Mouse (Mus musculus): ENCODE data around the gene Scn4a. TPM values are rescaled to one million over a fixed set of nuclear protein-coding genes. Genes with fewer than 3 reads are reported as not detected.

The Scn4a gene
- polyA plus RNA-seq, 1 experiment from 2014 or later, result 0.04 TPM

- no peaks in the 10 kb centered on the region for H3K9me3 ChIP-seq (ENCODE audit: control insufficient read depth, low read length)
- no peak overlapping the region; the same call in 1 of the 2 replicates for H3K4me2 ChIP-seq (ENCODE audit: low read length)
- WGBS, result 25% methylated on average over 9 of the region's 9 CpGs
- peak; percentile 55 for ATAC-seq (replicated peaks; ENCODE audit: low FRiP score, low TSS enrichment, low read depth)
- no peak overlapping the region for H3K4me3 ChIP-seq (ENCODE audit: low read depth, low read length)
- H3K9ac ChIP-seq (ENCODE audit: low read length), result no peak overlapping the region
- H3K27ac ChIP-seq (ENCODE audit: low read depth), result no peak overlapping the region; the same call in 1 of the 2 replicates
- no peaks in the 10 kb centered on the region for H3K27me3 ChIP-seq (replicated peaks; ENCODE audit: control insufficient read depth, insufficient read depth, low read length)
- H3K4me1 ChIP-seq (replicated peaks; ENCODE audit: control insufficient read depth, insufficient read depth, low read length), result peaks cover 10% of the 10 kb centered on the region
- H3K36me3 ChIP-seq (ENCODE audit: control insufficient read depth, insufficient read depth, low read length), result no peaks in the 10 kb centered on the region
- peak; percentile 60 for DNase-seq (ENCODE audit: low spot score)
Measured at GRCm38 (mm10) chr11:106374559-106374958, 21.5 kb upstream of the Scn4a start.

- WGBS, result 38% methylated on average over 11 of the region's 11 CpGs
- ATAC-seq (replicated peaks; ENCODE audit: low FRiP score, low TSS enrichment, low read depth) (0 out of 2 replicates have a peak, but pooled peaks have one; percentile 40), DNase-seq (ENCODE audit: low spot score) (no peak)
- Histone ChIP-seq H3K4me2 (ENCODE audit: low read length) (no peak overlapping the region), H3K9me3 (ENCODE audit: control insufficient read depth, low read length) (no peaks in the 10 kb centered on the region), H3K27me3 (replicated peaks; ENCODE audit: control insufficient read depth, insufficient read depth, low read length) (no peaks in the 10 kb centered on the region), H3K4me3 (ENCODE audit: low read depth, low read length) (no peak overlapping the region), H3K9ac (ENCODE audit: low read length) (no peak overlapping the region), H3K4me1 (replicated peaks; ENCODE audit: control insufficient read depth, insufficient read depth, low read length) (peaks cover 10% of the 10 kb centered on the region), H3K27ac (ENCODE audit: low read depth) (no peak overlapping the region; the same call in 1 of the 2 replicates), H3K36me3 (ENCODE audit: control insufficient read depth, insufficient read depth, low read length) (no peaks in the 10 kb centered on the region)
Measured at GRCm38 (mm10) chr11:106373998-106374397, 20.9 kb upstream of the Scn4a start.

- ATAC-seq (replicated peaks; ENCODE audit: low FRiP score, low TSS enrichment, low read depth) (no peak), DNase-seq (ENCODE audit: low spot score) (peak; percentile 89)
- no peak overlapping the region for H3K4me3 ChIP-seq (ENCODE audit: low read depth, low read length)
- H3K27ac ChIP-seq (ENCODE audit: low read depth), result no peak overlapping the region
- H3K9me3 ChIP-seq (ENCODE audit: control insufficient read depth, low read length), result no peaks in the 10 kb centered on the region
- 8% methylated on average over 3 of the region's 3 CpGs for WGBS
- no peaks in the 10 kb centered on the region for H3K36me3 ChIP-seq (ENCODE audit: control insufficient read depth, insufficient read depth, low read length)
- H3K27me3 ChIP-seq (replicated peaks; ENCODE audit: control insufficient read depth, insufficient read depth, low read length), result no peaks in the 10 kb centered on the region
- 0 out of 2 replicates have a peak, but pooled peaks cover 6% of the 10 kb centered on the region for H3K4me1 ChIP-seq (replicated peaks; ENCODE audit: control insufficient read depth, insufficient read depth, low read length)
- no peak overlapping the region for H3K4me2 ChIP-seq (ENCODE audit: low read length)
- no peak overlapping the region for H3K9ac ChIP-seq (ENCODE audit: low read length)
Measured at GRCm38 (mm10) chr11:106366316-106366715, 13.2 kb upstream of the Scn4a start.

- H3K27me3 ChIP-seq (replicated peaks; ENCODE audit: control insufficient read depth, insufficient read depth, low read length), result no peaks in the 10 kb centered on the region
- no peaks in the 10 kb centered on the region for H3K36me3 ChIP-seq (ENCODE audit: control insufficient read depth, insufficient read depth, low read length)
- no peaks in the 10 kb centered on the region for H3K9me3 ChIP-seq (ENCODE audit: control insufficient read depth, low read length)
- no peak for DNase-seq (ENCODE audit: low spot score)
- no peak within 1 kb of the TSS for H3K4me2 ChIP-seq (ENCODE audit: low read length)
- 0 out of 2 replicates have a peak, but pooled peaks cover 6% of the 10 kb centered on the region for H3K4me1 ChIP-seq (replicated peaks; ENCODE audit: control insufficient read depth, insufficient read depth, low read length)
- no peak within 1 kb of the TSS for H3K4me3 ChIP-seq (ENCODE audit: low read depth, low read length)
- H3K9ac ChIP-seq (ENCODE audit: low read length), result peak within 1 kb of the TSS; percentile 16; the same call in 1 of the 2 replicates
- 62% methylated on average over 10 of the region's 10 CpGs for WGBS
- H3K27ac ChIP-seq (ENCODE audit: low read depth), result no peak within 1 kb of the TSS
- ATAC-seq (replicated peaks; ENCODE audit: low FRiP score, low TSS enrichment, low read depth), result no peak
Measured at GRCm38 (mm10) chr11:106365366-106365765, 12.3 kb upstream of the Scn4a start, which contains the start of gene Prr29. Gene Prr29 (plus strand): TSS chr11:106365472.

- H3K27ac ChIP-seq (ENCODE audit: low read depth), result no peak overlapping the region
- no peak overlapping the region for H3K4me3 ChIP-seq (ENCODE audit: low read depth, low read length)
- no peaks in the 10 kb centered on the region for H3K36me3 ChIP-seq (ENCODE audit: control insufficient read depth, insufficient read depth, low read length)
- peak overlapping the region; percentile 16; the same call in 1 of the 2 replicates for H3K9ac ChIP-seq (ENCODE audit: low read length)
- ATAC-seq (replicated peaks; ENCODE audit: low FRiP score, low TSS enrichment, low read depth) (no peak; the same call in 1 of the 2 replicates), DNase-seq (ENCODE audit: low spot score) (no peak)
- no peaks in the 10 kb centered on the region for H3K27me3 ChIP-seq (replicated peaks; ENCODE audit: control insufficient read depth, insufficient read depth, low read length)
- H3K4me1 ChIP-seq (replicated peaks; ENCODE audit: control insufficient read depth, insufficient read depth, low read length), result 0 out of 2 replicates have a peak, but pooled peaks cover 6% of the 10 kb centered on the region
- H3K9me3 ChIP-seq (ENCODE audit: control insufficient read depth, low read length), result no peaks in the 10 kb centered on the region
- 8% methylated on average over 11 of the region's 11 CpGs for WGBS
- no peak overlapping the region for H3K4me2 ChIP-seq (ENCODE audit: low read length)
Measured at GRCm38 (mm10) chr11:106364712-106365111, 11.6 kb upstream of the Scn4a start.

GRCm38 (mm10) chr11:106359350-106359749, 6.3 kb upstream of the Scn4a start:
- H3K4me2 ChIP-seq (ENCODE audit: low read length), result no peak overlapping the region
- 27% methylated on average over 5 of the region's 5 CpGs for WGBS
- no peak for DNase-seq (ENCODE audit: low spot score)
- H3K4me1 ChIP-seq (replicated peaks; ENCODE audit: control insufficient read depth, insufficient read depth, low read length), result no peaks in the 10 kb centered on the region
- no peaks in the 10 kb centered on the region for H3K36me3 ChIP-seq (ENCODE audit: control insufficient read depth, insufficient read depth, low read length)
- no peak overlapping the region for H3K4me3 ChIP-seq (ENCODE audit: low read depth, low read length)
- ATAC-seq (replicated peaks; ENCODE audit: low FRiP score, low TSS enrichment, low read depth), result no peak
- H3K9ac ChIP-seq (ENCODE audit: low read length), result no peak overlapping the region
- no peak overlapping the region for H3K27ac ChIP-seq (ENCODE audit: low read depth)
- no peaks in the 10 kb centered on the region for H3K27me3 ChIP-seq (replicated peaks; ENCODE audit: control insufficient read depth, insufficient read depth, low read length)
- no peaks in the 10 kb centered on the region for H3K9me3 ChIP-seq (ENCODE audit: control insufficient read depth, low read length)

- no peak for DNase-seq (ENCODE audit: low spot score)
- no peak for ATAC-seq (replicated peaks; ENCODE audit: low FRiP score, low TSS enrichment, low read depth)
- 50% methylated on average over 19 of the region's 19 CpGs for WGBS
- Histone ChIP-seq H3K4me3 (ENCODE audit: low read depth, low read length) (no peak overlapping the region), H3K9ac (ENCODE audit: low read length) (no peak overlapping the region), H3K27me3 (replicated peaks; ENCODE audit: control insufficient read depth, insufficient read depth, low read length) (no peaks in the 10 kb centered on the region), H3K27ac (ENCODE audit: low read depth) (no peak overlapping the region), H3K4me1 (replicated peaks; ENCODE audit: control insufficient read depth, insufficient read depth, low read length) (no peaks in the 10 kb centered on the region), H3K36me3 (ENCODE audit: control insufficient read depth, insufficient read depth, low read length) (no peaks in the 10 kb centered on the region), H3K4me2 (ENCODE audit: low read length) (no peak overlapping the region), H3K9me3 (ENCODE audit: control insufficient read depth, low read length) (no peaks in the 10 kb centered on the region)
Measured at GRCm38 (mm10) chr11:106355382-106356128, 2.5 kb upstream of the Scn4a start.

- Histone ChIP-seq H3K4me1 (replicated peaks; ENCODE audit: control insufficient read depth, insufficient read depth, low read length) (no peaks in the 10 kb centered on the region), H3K9me3 (ENCODE audit: control insufficient read depth, low read length) (no peaks in the 10 kb centered on the region), H3K27me3 (replicated peaks; ENCODE audit: control insufficient read depth, insufficient read depth, low read length) (no peaks in the 10 kb centered on the region), H3K9ac (ENCODE audit: low read length) (no peak overlapping the region), H3K36me3 (ENCODE audit: control insufficient read depth, insufficient read depth, low read length) (no peaks in the 10 kb centered on the region), H3K4me3 (ENCODE audit: low read depth, low read length) (no peak overlapping the region), H3K27ac (ENCODE audit: low read depth) (no peak overlapping the region), H3K4me2 (ENCODE audit: low read length) (no peak overlapping the region)
- 57% methylated on average over 1 of the region's 1 CpGs for WGBS
- ATAC-seq (replicated peaks; ENCODE audit: low FRiP score, low TSS enrichment, low read depth) (no peak), DNase-seq (ENCODE audit: low spot score) (no peak)
Measured at GRCm38 (mm10) chr11:106354181-106354580, 1.1 kb upstream of the Scn4a start.

- H3K9ac ChIP-seq (ENCODE audit: low read length), result no peak overlapping the region
- DNase-seq (ENCODE audit: low spot score) (no peak), ATAC-seq (replicated peaks; ENCODE audit: low FRiP score, low TSS enrichment, low read depth) (no peak)
- H3K4me3 ChIP-seq (ENCODE audit: low read depth, low read length), result no peak overlapping the region
- H3K4me2 ChIP-seq (ENCODE audit: low read length), result no peak overlapping the region
- H3K36me3 ChIP-seq (ENCODE audit: control insufficient read depth, insufficient read depth, low read length), result no peaks in the 10 kb centered on the region
- H3K27ac ChIP-seq (ENCODE audit: low read depth), result no peak overlapping the region
- 74% methylated on average over 4 of the region's 4 CpGs for WGBS
- H3K4me1 ChIP-seq (replicated peaks; ENCODE audit: control insufficient read depth, insufficient read depth, low read length), result no peaks in the 10 kb centered on the region
- H3K27me3 ChIP-seq (replicated peaks; ENCODE audit: control insufficient read depth, insufficient read depth, low read length), result no peaks in the 10 kb centered on the region
- no peaks in the 10 kb centered on the region for H3K9me3 ChIP-seq (ENCODE audit: control insufficient read depth, low read length)
Measured at GRCm38 (mm10) chr11:106351941-106352340, 1.1 kb downstream of the Scn4a start.
